Mouse (Mus musculus): ENCODE results near the gene Akt1. TPM values are rescaled to one million over a fixed set of nuclear protein-coding genes. Genes with fewer than 3 reads are reported as not detected.

Gene Akt1
- total RNA-seq, 2 experiments from 2014 or later = 50.9 to 59.3 TPM

- intact Hi-C loops (cut with DNase I) = no loop called here
These were observed 56.7 kb downstream of the Akt1 start for GRCm38 (mm10) chr12:112617898-112618380.

GRCm38 (mm10) chr12:112617184-112617583, 57.5 kb downstream of the Akt1 start:
- DNase-seq = no peak
- no peak for TF ChIP-seq CTCF (IDR thresholded peaks at IDR 0.05)
- peak overlapping the region; percentile 99 for H3K27ac ChIP-seq
- intact Hi-C loops (cut with DNase I) = no loop called here
- H3K4me3 ChIP-seq = no peak overlapping the region

More at GRCm38 (mm10) chr12:112617898-112618380, 56.7 kb downstream of the Akt1 start:
- H3K27ac ChIP-seq = peak overlapping the region; percentile 99
- DNase-seq = peak; percentile 92
- peak overlapping the region; percentile 87 for H3K4me3 ChIP-seq
- peak; percentile 84 for TF ChIP-seq CTCF (IDR thresholded peaks at IDR 0.05)

GRCm38 (mm10) chr12:112616668-112617067, 58.0 kb downstream of the Akt1 start:
- no peak for TF ChIP-seq CTCF (IDR thresholded peaks at IDR 0.05)
- intact Hi-C loops (cut with DNase I) = no loop called here
- Histone ChIP-seq H3K27ac (peak overlapping the region; percentile 99; the same call in 1 of the 2 replicates), H3K4me3 (no peak overlapping the region)
- no peak for DNase-seq

- TF ChIP-seq CTCF (IDR thresholded peaks at IDR 0.05) = no peak
- no peak overlapping the region for H3K4me3 ChIP-seq
- H3K27ac ChIP-seq = no peak overlapping the region
- no peak for DNase-seq
- intact Hi-C loops (cut with DNase I) = no loop called here
These were observed 65.7 kb downstream of the Akt1 start for GRCm38 (mm10) chr12:112609031-112609430.

- Histone ChIP-seq H3K4me3 (no peak overlapping the region), H3K27ac (no peak overlapping the region)
- TF ChIP-seq CTCF (IDR thresholded peaks at IDR 0.05) = no peak
- intact Hi-C loops (cut with DNase I) = no loop called here
- DNase-seq = peak; percentile 55
These were observed 67.7 kb downstream of the Akt1 start for GRCm38 (mm10) chr12:112606998-112607397.

GRCm38 (mm10) chr12:112605766-112606165, 68.9 kb downstream of the Akt1 start:
- intact Hi-C loops (cut with DNase I) = loop anchor here (1.0 kb wide), 1 partner anchor 53 kb away; no protein-coding TSS in a partner anchor
- no peak; the same call in none of the 2 replicates for TF ChIP-seq CTCF (IDR thresholded peaks at IDR 0.05)
- H3K4me3 ChIP-seq = no peak overlapping the region
- H3K27ac ChIP-seq = no peak overlapping the region
- DNase-seq = peak; percentile 89

- DNase-seq = peak; percentile 76
- intact Hi-C loops (cut with DNase I) = loop anchor here (1.0 kb wide), 1 partner anchor 53 kb away; no protein-coding TSS in a partner anchor
- Histone ChIP-seq H3K4me3 (no peak overlapping the region), H3K27ac (no peak overlapping the region)
- TF ChIP-seq CTCF (IDR thresholded peaks at IDR 0.05) = peak; percentile 35
These were observed 69.7 kb downstream of the Akt1 start for GRCm38 (mm10) chr12:112604709-112605649.

- no peak overlapping the region for H3K4me3 ChIP-seq
- TF ChIP-seq CTCF (IDR thresholded peaks at IDR 0.05) = no peak
- DNase-seq = no peak
- intact Hi-C loops (cut with DNase I) = no loop called here
- no peak overlapping the region for H3K27ac ChIP-seq
These were observed 70.7 kb downstream of the Akt1 start for GRCm38 (mm10) chr12:112604022-112604421.

Small RNA genes lying within 50 kb of the gene (microRNA-seq; reads per million reads assigned to microRNA genes)
- not detected for gene Mir6939

Other genes with a start within 250 kb of the Akt1 start
- gene A530016L24Rik, start 185.4 kb downstream of the Akt1 start, total RNA-seq (2021) = 1 to 10 TPM in 1 of 2 experiments, under 1 TPM in 1; 0.48 to 1.9 TPM
- not detected for gene Tmem179, start 158.1 kb downstream of the Akt1 start, total RNA-seq (2021)
- 10 to 100 TPM in 1 of 2 experiments, 1 to 10 TPM in 1; 8.2 to 13.0 TPM for gene Inf2, start 86.1 kb downstream of the Akt1 start, total RNA-seq (2021)
- gene Adssl1, start 54.8 kb downstream of the Akt1 start, total RNA-seq (2021) = 1,000 to 10,000 TPM; 1,028 to 1,061 TPM
- 10 to 100 TPM; 18.6 to 25.3 TPM for gene Siva1, start 30.2 kb downstream of the Akt1 start, total RNA-seq (2021)
- under 1 TPM; 0.64 to 0.81 TPM for gene Zbtb42, start 3.9 kb upstream of the Akt1 start, total RNA-seq (2021)
- gene Cep170b, start 45.6 kb upstream of the Akt1 start, total RNA-seq (2021) = 10 to 100 TPM in 1 of 2 experiments, 1 to 10 TPM in 1; 9.8 to 13.6 TPM
- 1 to 10 TPM; 1.7 to 4.0 TPM for gene Pld4, start 85.8 kb upstream of the Akt1 start, total RNA-seq (2021)
- gene Ahnak2, start 127.8 kb upstream of the Akt1 start, total RNA-seq (2021) = 1 to 10 TPM; 5.0 to 8.5 TPM
- under 1 TPM; 0.20 to 0.36 TPM for gene Clba1, start 134.1 kb upstream of the Akt1 start, total RNA-seq (2021)
- gene Cdca4, start 154.5 kb upstream of the Akt1 start, total RNA-seq (2021) = 1 to 10 TPM; 3.0 to 3.1 TPM
- gene Gpr132, start 193.3 kb upstream of the Akt1 start, total RNA-seq (2021) = under 1 TPM in 1 of 2 experiments, not detected in 1; 0.14 TPM